Mouse (Mus musculus): ENCODE measurements at regions not wholly inside any gene's neighbourhood (a gene's known extent, or its start where the extent isn't known, plus 50 kb on each side); places are given as distances from the start of the nearest gene placed in this dataset.
"Not testable (repeated sequence)": the region's sequence is repeated elsewhere in the genome, so short reads cannot be mapped to it uniquely, and the experiment has no call there.

DNA sequence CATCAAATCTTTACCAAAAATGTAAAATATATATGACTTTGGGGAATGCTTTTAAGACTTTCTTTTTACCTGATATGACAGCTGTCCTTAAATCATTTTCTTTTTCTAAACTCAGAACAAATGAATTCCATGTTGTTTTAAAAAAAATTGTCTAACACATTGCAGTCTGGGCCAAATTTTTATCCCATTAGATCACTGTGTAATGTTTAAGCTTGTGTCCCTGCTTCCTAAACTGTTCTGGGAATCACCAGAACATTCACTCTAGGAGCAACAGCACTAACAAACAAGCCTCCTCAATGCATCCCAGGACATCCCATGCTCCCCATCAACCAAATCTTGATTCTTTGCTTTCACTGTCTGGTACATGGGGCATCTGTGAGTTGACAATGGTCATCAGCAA is 449.2 kb upstream of the Klf6 start:
- H3K27me3 ChIP-seq (ENCODE audit: control insufficient read depth, insufficient read depth, low read length), result no peaks in the 10 kb centered on the region
- no peak overlapping the region for H3K27ac ChIP-seq
- H3K4me3 ChIP-seq (replicated peaks; ENCODE audit: low read length), result no peak overlapping the region
- no peak overlapping the region for H3K9ac ChIP-seq
- H3K36me3 ChIP-seq (replicated peaks; ENCODE audit: control insufficient read depth, insufficient read depth), result no peaks in the 10 kb centered on the region
- DNase-seq (ENCODE audit: low spot score) (no peak), ATAC-seq (ENCODE audit: low FRiP score) (no peak)
- no peaks in the 10 kb centered on the region for H3K4me1 ChIP-seq (replicated peaks; ENCODE audit: control insufficient read depth, insufficient read depth, low read length)
- no peaks in the 10 kb centered on the region for H3K9me3 ChIP-seq (ENCODE audit: control insufficient read depth, low read length)
- H3K4me2 ChIP-seq (replicated peaks), result no peak overlapping the region

DNA sequence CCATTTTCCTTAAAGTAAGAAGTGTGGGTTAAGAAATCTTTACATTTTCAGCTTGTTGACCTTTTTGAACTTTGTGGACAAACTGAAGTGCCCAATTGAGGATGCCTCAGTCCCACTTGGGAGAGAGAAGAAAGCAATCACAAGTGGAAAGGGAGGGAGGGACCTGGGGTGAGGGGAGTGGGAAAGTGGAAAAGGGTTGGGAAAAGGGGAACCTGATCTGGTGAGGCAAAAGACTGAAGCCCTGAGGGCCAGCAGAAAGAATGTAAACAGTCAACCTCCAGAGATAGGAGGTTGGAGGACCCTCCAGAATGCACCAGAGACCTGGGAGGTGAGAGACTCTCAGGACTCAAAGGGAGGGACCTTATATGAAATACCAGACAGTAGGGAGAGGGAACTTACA is 448.3 kb upstream of the Klf6 start:
- H3K4me3 ChIP-seq (replicated peaks; ENCODE audit: low read length); H3K9me3 ChIP-seq (ENCODE audit: control insufficient read depth, low read length); ATAC-seq (ENCODE audit: low FRiP score); H3K4me2 ChIP-seq (replicated peaks); H3K27ac ChIP-seq; DNase-seq (ENCODE audit: low spot score); H3K4me1 ChIP-seq (replicated peaks; ENCODE audit: control insufficient read depth, insufficient read depth, low read length); H3K27me3 ChIP-seq (ENCODE audit: control insufficient read depth, insufficient read depth, low read length); H3K36me3 ChIP-seq (replicated peaks; ENCODE audit: control insufficient read depth, insufficient read depth); H3K9ac ChIP-seq: not testable (repeated sequence)

GRCm38 (mm10) chr13:5424110-5424509 is 437.2 kb upstream of the Klf6 start:
- DNase-seq (ENCODE audit: low spot score), result no peak
- Histone ChIP-seq H3K9me3 (ENCODE audit: control insufficient read depth, low read length) (no peaks in the 10 kb centered on the region), H3K4me1 (replicated peaks; ENCODE audit: control insufficient read depth, insufficient read depth, low read length) (no peaks in the 10 kb centered on the region), H3K27me3 (ENCODE audit: control insufficient read depth, insufficient read depth, low read length) (no peaks in the 10 kb centered on the region), H3K4me3 (replicated peaks; ENCODE audit: low read length) (no peak overlapping the region), H3K36me3 (replicated peaks; ENCODE audit: control insufficient read depth, insufficient read depth) (no peaks in the 10 kb centered on the region), H3K27ac (no peak overlapping the region), H3K9ac (no peak overlapping the region), H3K4me2 (replicated peaks) (no peak overlapping the region)
- ATAC-seq (ENCODE audit: low FRiP score), result no peak
- 95% methylated on average over 1 of the region's 1 CpGs for WGBS

- Histone ChIP-seq H3K27me3 (ENCODE audit: control insufficient read depth, insufficient read depth, low read length) (no peaks in the 10 kb centered on the region), H3K27ac (no peak overlapping the region), H3K36me3 (replicated peaks; ENCODE audit: control insufficient read depth, insufficient read depth) (no peaks in the 10 kb centered on the region), H3K4me2 (replicated peaks) (no peak overlapping the region), H3K4me3 (replicated peaks; ENCODE audit: low read length) (no peak overlapping the region), H3K4me1 (replicated peaks; ENCODE audit: control insufficient read depth, insufficient read depth, low read length) (no peaks in the 10 kb centered on the region), H3K9ac (no peak overlapping the region), H3K9me3 (ENCODE audit: control insufficient read depth, low read length) (no peaks in the 10 kb centered on the region)
- no peak for DNase-seq (ENCODE audit: low spot score)
- no peak for ATAC-seq (ENCODE audit: low FRiP score)
- WGBS, result 71% methylated on average over 9 of the region's 9 CpGs
Measured at GRCm38 (mm10) chr13:5425491-5426232, 435.6 kb upstream of the Klf6 start.

- Histone ChIP-seq H3K36me3 (replicated peaks; ENCODE audit: control insufficient read depth, insufficient read depth) (no peaks in the 10 kb centered on the region), H3K4me3 (replicated peaks; ENCODE audit: low read length) (no peak overlapping the region), H3K4me2 (replicated peaks) (no peak overlapping the region), H3K9me3 (ENCODE audit: control insufficient read depth, low read length) (no peaks in the 10 kb centered on the region), H3K27me3 (ENCODE audit: control insufficient read depth, insufficient read depth, low read length) (no peaks in the 10 kb centered on the region), H3K4me1 (replicated peaks; ENCODE audit: control insufficient read depth, insufficient read depth, low read length) (no peaks in the 10 kb centered on the region), H3K9ac (no peak overlapping the region), H3K27ac (no peak overlapping the region)
- DNase-seq (ENCODE audit: low spot score) (no peak), ATAC-seq (ENCODE audit: low FRiP score) (no peak)
- 27% methylated on average over 1 of the region's 1 CpGs for WGBS
Measured at GRCm38 (mm10) chr13:5433652-5434051, 427.6 kb upstream of the Klf6 start.

- Histone ChIP-seq H3K9ac (no peak overlapping the region), H3K9me3 (ENCODE audit: control insufficient read depth, low read length) (no peaks in the 10 kb centered on the region), H3K4me1 (replicated peaks; ENCODE audit: control insufficient read depth, insufficient read depth, low read length) (no peaks in the 10 kb centered on the region), H3K4me3 (replicated peaks; ENCODE audit: low read length) (no peak overlapping the region), H3K4me2 (replicated peaks) (no peak overlapping the region), H3K36me3 (replicated peaks; ENCODE audit: control insufficient read depth, insufficient read depth) (no peaks in the 10 kb centered on the region), H3K27me3 (ENCODE audit: control insufficient read depth, insufficient read depth, low read length) (no peaks in the 10 kb centered on the region), H3K27ac (no peak overlapping the region)
- no peak for ATAC-seq (ENCODE audit: low FRiP score)
- DNase-seq (ENCODE audit: low spot score), result no peak
Measured at GRCm38 (mm10) chr13:5435131-5435530, 426.2 kb upstream of the Klf6 start.

GRCm38 (mm10) chr13:5436191-5436590 is 425.1 kb upstream of the Klf6 start:
- DNase-seq (ENCODE audit: low spot score) (no peak), ATAC-seq (ENCODE audit: low FRiP score) (no peak)
- Histone ChIP-seq H3K9me3 (ENCODE audit: control insufficient read depth, low read length) (no peaks in the 10 kb centered on the region), H3K4me3 (replicated peaks; ENCODE audit: low read length) (no peak overlapping the region), H3K36me3 (replicated peaks; ENCODE audit: control insufficient read depth, insufficient read depth) (no peaks in the 10 kb centered on the region), H3K27ac (no peak overlapping the region), H3K4me2 (replicated peaks) (no peak overlapping the region), H3K9ac (no peak overlapping the region), H3K4me1 (replicated peaks; ENCODE audit: control insufficient read depth, insufficient read depth, low read length) (no peaks in the 10 kb centered on the region), H3K27me3 (ENCODE audit: control insufficient read depth, insufficient read depth, low read length) (no peaks in the 10 kb centered on the region)
- 83% methylated on average over 2 of the region's 2 CpGs for WGBS

- 81% methylated on average over 4 of the region's 4 CpGs for WGBS
- Histone ChIP-seq H3K4me3 (replicated peaks; ENCODE audit: low read length) (no peak overlapping the region), H3K4me1 (replicated peaks; ENCODE audit: control insufficient read depth, insufficient read depth, low read length) (no peaks in the 10 kb centered on the region), H3K9ac (no peak overlapping the region), H3K9me3 (ENCODE audit: control insufficient read depth, low read length) (no peaks in the 10 kb centered on the region), H3K36me3 (replicated peaks; ENCODE audit: control insufficient read depth, insufficient read depth) (no peaks in the 10 kb centered on the region), H3K27ac (no peak overlapping the region), H3K4me2 (replicated peaks) (no peak overlapping the region), H3K27me3 (ENCODE audit: control insufficient read depth, insufficient read depth, low read length) (no peaks in the 10 kb centered on the region)
- ATAC-seq (ENCODE audit: low FRiP score), result no peak
- DNase-seq (ENCODE audit: low spot score), result no peak
Measured at GRCm38 (mm10) chr13:5440454-5440853, 420.8 kb upstream of the Klf6 start.

DNA sequence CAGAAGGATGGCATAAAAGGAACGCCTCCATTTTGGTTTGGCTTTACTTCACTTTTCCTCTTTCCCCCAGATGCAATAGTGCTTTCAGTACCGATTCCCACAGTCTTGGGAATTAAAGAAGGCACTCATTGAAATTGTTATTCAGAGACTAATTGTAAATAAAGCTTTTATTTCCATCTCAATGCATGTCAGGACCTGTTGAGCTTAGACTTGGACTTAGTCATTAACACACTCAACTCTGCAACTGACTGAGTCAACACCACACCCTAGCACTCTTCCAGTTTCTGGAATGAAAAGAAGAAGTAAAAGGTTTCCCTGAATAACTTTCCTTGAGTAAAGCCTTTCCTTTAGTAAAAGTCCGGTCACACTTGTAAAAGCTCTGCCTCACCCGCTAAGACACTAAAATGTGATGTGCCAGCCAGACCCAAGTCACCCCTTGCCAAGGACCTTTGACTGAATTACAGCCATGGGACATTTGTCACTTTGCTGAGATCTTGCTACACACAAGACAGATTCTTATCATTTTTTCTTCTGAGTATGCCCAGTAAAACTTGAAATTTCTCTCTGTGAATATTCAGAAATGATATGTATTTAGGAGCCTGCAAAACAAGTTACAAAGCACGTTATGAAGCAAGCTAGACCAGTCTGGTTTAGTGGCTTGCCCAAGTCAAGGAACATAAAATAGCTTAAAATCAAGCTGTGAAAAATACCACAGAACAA is 416.4 kb upstream of the Klf6 start:
- no peak overlapping the region for H3K4me2 ChIP-seq (replicated peaks)
- 90% methylated on average over 5 of the region's 5 CpGs for WGBS
- H3K9me3 ChIP-seq (ENCODE audit: control insufficient read depth, low read length), result no peaks in the 10 kb centered on the region
- no peaks in the 10 kb centered on the region for H3K4me1 ChIP-seq (replicated peaks; ENCODE audit: control insufficient read depth, insufficient read depth, low read length)
- no peak overlapping the region for H3K27ac ChIP-seq
- H3K36me3 ChIP-seq (replicated peaks; ENCODE audit: control insufficient read depth, insufficient read depth), result no peaks in the 10 kb centered on the region
- H3K27me3 ChIP-seq (ENCODE audit: control insufficient read depth, insufficient read depth, low read length), result no peaks in the 10 kb centered on the region
- ATAC-seq (ENCODE audit: low FRiP score), result no peak
- H3K9ac ChIP-seq, result no peak overlapping the region
- DNase-seq (ENCODE audit: low spot score), result no peak
- no peak overlapping the region for H3K4me3 ChIP-seq (replicated peaks; ENCODE audit: low read length)

Data from hindbrain, embryonic 14.5 days (tissue).